Mouse (Mus musculus) urinary bladder, postnatal 25 days (tissue): ENCODE measurements around the gene Fto.

Experiments used
- DNase-seq: peaks from one replicate; pipeline ENCODE4 v3.0.0; 2022; ENCODE audit warnings: low spot score

Gene Fto

DNA sequence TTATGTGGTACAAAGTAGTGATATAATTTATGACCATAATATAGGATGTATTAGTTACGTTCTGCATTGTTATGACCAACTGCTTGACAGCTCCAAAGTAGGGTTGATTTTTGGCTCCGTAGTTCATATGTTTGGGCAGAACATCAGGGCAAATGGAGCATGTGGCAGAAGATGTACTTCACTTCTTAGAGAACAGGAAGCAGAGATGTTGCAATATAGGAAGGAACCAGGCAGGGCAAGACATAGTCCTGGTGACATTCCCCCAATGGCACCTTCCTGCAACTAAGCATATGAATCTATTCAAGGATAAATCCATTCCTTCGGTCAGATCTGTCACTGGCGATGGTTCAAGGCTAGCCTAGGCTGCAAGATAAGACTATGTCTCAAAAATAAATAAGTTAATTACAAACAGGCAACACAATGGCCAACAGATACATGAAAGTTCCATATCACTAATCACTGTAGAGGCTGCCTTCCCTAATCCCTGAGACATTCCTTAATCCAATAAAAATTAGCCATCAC is 44.2 kb downstream of the Fto start:
- no peak for DNase-seq

DNA sequence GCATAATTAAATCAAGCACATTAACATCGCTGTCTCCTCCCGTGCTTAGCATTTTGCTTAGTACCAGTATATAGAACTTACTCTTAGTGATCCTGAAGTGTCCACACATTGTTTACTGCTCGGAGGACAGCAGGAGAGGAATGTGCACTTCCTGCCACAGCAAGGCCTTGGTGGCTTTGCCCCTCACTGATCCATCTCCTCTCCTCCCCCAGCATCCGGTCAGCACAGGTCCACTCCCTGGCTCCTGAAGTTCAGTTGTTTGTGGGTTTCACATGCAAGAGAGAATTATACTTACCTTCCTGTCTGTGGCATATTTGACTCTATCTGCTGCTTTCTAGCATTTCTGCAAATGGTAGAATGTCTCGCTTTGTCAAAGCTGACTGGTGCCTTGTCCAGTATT is 44.7 kb downstream of the Fto start:
- DNase-seq: no peak

DNA sequence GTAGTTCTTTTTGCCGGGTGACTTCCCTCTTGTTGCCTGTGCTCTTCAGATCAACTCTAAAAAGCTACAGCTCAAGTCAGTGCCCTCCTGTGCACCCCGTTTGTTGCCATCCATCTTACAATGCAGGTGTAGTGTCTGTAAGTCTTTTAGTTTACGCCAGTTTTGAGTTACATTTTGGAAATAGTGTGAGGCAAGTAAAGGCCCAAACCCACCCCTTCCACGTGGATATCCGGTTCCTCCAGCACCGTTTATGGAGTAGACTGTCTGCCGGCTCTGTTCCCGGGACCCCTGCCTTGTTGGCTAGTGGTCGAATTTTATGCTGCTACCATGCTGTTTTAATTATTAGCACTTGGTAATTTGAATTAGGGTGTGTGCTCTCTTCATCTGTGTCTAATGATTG is 46.2 kb downstream of the Fto start:
- DNase-seq: no peak

- no peak for DNase-seq
These were observed 47.5 kb downstream of the Fto start for GRCm38 (mm10) chr8:91360644-91361357.

GRCm38 (mm10) chr8:91363272-91363860 is 50.0 kb downstream of the Fto start:
- no peak for DNase-seq

GRCm38 (mm10) chr8:91364216-91364615 is 50.9 kb downstream of the Fto start:
- no peak for DNase-seq

GRCm38 (mm10) chr8:91365804-91366203 is 52.5 kb downstream of the Fto start:
- DNase-seq: no peak

DNA sequence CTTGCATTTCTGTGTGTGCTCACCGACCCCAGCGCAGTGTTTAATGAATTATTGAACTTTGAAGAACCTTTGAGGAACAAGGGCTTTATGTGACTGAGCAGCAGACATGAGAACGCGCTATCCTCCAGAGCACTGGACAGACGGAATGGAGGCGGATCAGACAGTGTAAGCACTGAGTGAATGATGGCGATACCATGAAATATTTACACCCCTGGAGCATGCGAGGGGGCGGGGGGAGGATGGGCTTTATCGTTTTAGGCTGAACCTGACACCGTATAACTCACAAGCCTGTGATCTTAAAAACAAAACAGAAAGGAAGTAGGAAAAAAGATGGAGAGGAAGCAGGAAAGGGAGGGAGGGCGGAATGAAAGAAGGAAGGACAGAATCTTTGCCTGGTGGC is 57.6 kb downstream of the Fto start:
- no peak for DNase-seq

DNA sequence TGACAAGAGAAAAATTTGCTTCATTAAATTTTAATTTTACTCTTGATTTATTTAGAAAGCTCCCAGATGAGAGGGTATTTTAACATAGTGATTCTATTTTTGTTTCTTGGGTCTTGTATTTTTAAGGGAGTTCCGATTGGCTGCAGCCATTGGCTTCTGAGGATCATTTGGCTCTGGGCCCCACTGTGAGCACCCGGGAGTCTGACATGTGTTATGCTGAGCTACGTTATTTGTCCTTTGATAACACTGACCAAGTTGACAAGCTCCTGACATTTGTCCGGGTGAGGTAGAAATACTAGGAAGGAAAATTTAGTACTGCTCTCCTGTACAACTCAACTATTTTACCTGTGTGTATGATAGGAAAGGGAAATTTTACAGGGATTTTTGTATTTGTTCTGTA is 58.7 kb downstream of the Fto start:
- no peak for DNase-seq

- no peak for DNase-seq
These were observed 59.7 kb downstream of the Fto start for GRCm38 (mm10) chr8:91372780-91373577.

DNA sequence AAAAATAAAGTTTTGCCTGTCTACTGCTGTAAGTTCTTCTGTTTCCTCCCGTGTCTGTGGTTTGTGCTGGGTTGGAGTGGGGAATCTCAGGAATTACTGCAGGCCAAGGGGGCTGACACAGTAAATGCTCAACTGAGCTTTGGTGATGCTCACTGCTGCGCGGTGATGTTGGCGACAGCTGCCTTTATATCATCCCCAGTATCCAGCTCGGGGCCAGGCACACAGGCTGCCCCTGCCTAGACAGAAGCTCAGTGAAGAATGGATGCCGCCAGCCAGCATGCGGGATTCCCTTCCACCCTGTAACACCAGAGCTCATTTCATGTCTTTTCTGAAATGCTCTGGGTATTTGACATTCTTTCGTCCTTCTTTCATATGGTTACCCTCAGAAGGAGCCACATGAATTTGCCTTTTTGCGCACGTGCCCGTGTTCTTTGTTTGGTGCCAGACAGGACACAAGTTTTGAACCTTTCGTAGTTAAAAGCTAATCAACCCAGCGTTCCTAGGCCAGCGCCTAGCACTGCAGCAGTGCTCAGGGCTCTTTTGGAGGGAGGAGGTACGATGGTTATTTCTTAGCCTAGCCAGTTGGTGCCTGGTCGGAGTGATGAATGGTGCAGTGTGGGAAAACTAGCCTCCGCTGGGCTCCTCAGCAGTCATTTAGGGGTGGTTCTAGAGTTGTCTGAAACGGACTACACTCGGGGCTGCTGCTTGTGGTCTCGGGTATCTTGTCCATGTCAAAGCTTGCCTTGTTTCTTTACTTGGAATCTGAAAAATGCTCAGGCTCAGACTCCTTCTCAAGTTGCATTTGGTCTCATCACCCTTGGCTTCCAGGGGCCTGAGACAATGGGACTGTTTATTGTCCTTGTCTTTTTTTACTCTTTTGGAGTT is 62.0 kb downstream of the Fto start:
- DNase-seq: no peak

GRCm38 (mm10) chr8:91376785-91377184 is 63.5 kb downstream of the Fto start:
- DNase-seq: no peak

- no peak for DNase-seq
These were observed 64.0 kb downstream of the Fto start for GRCm38 (mm10) chr8:91377275-91377674.

DNA sequence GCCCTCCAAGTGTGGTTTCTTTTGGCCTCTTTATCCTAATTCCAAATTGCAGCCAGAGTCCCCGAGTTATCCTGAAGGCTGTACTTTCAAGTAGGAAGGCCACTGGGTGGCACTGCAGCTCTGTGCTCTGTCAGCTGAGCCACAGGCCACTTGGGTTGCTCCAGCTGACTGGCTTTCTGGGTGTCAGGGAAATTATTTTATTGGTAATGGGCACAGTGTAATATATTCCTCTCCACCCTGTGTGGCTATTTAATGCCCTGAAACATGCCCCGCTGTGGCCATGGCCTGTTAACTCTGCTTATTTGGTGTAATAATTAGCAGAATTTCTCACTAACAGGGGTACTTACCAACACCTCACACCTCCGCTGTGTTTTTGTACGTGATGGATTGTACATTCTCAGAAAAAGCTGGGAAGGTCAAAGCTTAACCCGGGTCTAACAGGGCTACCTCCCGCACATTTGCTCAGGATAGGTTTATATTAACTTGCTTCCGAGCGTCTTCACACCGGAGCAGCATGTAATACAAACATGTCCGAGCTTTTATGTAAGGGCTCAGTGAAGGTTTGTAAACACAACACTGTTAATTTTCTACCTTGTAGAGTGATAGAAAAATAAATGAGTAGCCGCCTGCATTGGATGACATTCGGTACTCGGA is 65.6 kb downstream of the Fto start:
- peak; percentile 61 for DNase-seq

DNA sequence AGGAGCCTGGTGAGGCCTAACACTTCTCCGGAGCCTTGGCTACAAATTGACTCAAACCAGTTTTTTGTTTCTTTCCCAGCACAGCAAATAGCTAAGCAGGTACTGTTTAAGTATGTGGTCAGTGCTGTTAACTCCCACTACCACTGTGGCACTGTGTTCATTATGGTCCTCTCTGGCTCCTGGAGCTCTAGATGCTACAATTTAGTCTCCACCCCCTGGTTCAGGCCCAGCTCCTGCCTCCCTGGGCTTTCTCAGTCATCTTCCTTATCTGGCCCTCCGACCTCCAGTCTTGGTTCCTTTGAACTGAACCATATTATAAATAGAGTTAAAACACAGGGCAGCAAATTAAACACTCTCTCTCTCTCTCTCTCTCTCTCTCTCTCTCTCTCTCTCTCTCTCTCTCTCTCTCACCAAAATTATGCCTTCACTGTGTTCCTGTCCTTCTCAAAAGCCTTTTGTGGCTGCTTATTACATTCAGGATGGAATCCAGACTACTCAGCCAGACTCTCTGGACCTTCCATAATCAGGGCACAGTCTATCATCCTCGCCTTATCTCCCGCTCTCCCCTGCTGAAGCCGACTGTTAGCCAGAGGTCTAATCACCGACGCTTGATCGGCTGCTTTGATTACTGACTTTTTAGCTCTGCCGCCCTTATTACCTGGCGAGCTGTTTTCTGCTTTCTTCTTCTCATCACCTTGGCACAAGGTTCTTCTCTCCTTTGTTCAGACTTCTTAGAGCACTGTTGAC is 67.6 kb downstream of the Fto start:
- no peak for DNase-seq

GRCm38 (mm10) chr8:91381543-91382106 is 68.3 kb downstream of the Fto start:
- peak; percentile 39 for DNase-seq

GRCm38 (mm10) chr8:91383210-91383609 is 69.9 kb downstream of the Fto start:
- DNase-seq: no peak

DNA sequence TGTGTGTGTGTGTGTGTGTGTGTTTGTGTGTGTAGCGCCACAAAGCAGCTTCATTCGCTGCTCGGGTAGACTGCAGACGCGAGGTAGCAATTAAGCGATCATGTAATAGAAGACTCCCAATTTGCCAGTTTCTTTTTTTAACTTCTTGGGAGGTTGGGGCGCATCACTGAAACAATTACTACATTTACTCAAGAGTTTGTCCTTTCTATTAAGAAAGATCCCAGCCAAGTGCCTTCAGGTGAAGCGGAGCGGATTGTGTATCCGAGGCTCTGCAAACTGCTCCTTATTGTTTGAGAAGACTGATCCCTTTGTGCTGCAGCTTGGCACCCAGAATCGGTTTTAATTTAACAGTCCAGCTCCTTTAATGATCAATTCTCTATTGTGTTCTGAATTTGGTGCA is 70.5 kb downstream of the Fto start:
- no peak for DNase-seq

DNA sequence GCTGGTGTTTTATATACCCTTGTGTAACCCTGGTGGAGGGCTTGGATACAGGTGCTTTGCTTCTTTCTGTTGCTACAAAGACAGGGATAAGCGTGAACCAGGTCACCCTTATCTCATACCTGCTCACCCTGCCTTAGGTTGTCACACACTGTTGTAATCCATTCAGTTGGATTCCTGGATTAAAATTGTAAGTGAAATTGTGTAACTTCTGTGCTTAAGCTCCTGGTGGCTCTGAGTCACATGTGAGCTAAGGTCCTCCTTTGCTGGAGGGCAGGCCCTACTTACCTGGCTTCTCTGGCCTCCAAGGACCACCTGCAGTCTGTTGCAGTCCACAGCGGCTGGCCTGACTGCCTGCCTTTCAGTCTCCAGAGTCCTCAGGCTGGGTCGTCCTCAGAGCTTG is 71.1 kb downstream of the Fto start:
- DNase-seq: no peak

DNA sequence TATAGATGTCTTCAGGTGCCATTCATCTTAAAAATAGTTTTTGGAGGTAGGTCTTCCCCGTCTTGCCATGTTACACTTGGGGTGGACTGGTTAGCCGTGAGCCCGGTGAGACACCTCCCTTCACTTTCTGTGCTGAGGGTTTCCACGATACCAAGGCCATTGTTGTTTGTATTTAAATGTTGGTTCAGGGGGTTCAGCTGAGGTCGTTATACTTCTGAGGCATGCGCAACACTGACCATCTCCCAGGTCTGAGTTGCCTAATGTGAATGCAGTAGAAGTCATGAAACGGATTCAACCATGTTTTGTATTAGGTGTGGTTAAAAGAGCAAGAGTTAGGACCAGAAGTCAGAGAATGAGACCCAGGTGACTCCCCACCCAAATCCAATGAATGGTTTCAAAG is 72.5 kb downstream of the Fto start:
- no peak for DNase-seq
